Mouse (Mus musculus) kidney, postnatal 4 days (tissue): ENCODE data around the gene Hsf2bp.

Experiments
- DNase-seq, 2 experiments: peaks; one replicate each; pipeline ENCODE4 v3.0.0; 2021; ENCODE audit warnings: mixed read lengths in 2 of 2

Gene Hsf2bp

DNA sequence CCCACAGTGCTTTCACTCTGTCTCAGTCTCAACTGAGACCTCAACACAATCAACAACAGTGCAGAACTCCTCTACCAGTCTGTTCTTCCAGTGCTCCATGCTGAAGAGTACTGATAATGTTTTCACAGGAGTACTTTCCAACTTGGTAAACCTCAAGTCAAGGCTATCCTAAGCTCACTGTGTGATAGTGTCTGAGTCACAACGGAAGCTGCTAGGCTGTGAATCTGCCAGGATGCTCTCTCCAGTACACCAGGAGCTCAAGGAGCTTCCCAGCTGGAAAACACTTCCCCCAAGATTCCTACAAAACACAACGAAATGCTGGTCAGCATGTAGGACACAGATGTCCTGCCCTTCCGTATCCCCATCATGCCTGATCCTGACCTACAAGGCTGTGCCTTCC, 7.8 kb downstream of the Hsf2bp start:
- DNase-seq = no peak

DNA sequence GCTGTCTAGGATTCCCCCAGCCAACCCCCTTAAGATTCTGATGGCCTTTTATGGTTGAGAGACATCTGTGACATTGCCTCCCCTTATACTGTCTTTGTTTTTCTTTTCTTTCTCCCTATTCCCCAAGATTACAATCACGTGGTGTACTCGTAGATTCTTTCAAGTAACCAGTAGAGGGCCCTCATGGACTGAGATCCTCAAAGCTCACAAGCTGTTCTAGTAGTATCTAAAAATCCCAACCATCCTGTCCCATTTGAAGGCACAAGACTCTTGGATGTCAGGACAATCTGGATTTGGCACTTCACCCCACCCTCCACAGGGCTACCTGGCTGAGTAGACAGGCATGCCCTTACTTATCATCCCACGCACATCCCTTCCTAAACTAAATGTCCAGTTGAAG, 8.5 kb downstream of the Hsf2bp start:
- DNase-seq = no peak

DNA sequence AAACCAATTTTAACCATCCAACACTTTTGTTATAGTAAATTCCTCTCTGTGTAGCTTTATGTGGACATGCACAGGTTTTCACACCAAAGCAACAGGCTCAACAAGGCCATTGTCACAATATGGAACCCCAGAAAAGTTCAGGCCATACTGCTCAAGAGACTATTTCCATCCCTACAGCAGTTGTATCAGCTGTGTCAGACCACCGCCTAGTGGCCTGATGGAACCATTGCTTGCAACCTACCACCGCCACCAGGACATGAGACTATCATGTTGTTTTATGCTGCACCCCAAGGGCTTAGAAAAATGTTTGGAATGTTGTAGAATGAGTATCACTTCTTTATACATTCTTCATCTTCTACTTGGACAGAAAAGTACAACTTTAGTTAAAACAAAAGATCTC, 10.8 kb downstream of the Hsf2bp start:
- DNase-seq = peak; percentile 79 to 87

DNA sequence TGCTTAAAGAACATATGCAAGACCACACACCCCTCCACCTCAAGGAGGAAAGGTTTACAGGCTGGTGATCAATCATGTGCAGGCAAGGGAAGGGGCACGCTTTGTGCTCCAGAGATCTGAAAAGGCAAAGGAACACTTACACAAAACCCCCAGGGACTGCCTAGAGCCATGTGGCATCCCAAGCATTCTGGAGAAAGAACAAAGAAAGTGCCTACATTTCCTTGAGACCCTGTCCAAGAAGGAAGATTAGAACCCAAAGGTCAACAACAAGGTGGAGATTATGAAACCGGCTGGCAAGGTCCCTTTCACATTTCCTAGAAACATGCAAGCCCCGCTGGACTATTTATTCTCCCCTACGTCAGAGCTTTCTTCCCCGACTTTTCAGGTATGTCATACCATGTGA, 11.5 kb downstream of the Hsf2bp start:
- peak; percentile 11 to 45 for DNase-seq

DNA sequence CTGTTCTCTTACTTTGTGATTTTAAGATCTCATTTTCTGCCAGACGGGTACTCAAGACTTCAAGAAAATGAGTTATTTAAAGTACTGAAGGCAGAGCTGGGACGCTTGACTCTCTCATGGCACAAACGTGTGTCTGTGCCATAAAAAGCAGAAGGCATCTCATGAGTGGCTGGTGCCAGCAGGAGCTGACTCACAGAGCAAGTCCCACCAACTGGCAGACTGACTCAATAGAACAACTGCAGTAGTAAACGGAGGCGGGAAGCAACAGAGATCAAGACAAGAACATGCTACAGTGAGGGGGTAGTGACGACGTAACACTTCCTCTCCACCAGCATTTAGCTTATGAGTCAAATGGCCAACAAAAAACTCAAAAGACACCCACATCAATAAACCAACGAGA, 13.1 kb downstream of the Hsf2bp start:
- no peak for DNase-seq

DNA sequence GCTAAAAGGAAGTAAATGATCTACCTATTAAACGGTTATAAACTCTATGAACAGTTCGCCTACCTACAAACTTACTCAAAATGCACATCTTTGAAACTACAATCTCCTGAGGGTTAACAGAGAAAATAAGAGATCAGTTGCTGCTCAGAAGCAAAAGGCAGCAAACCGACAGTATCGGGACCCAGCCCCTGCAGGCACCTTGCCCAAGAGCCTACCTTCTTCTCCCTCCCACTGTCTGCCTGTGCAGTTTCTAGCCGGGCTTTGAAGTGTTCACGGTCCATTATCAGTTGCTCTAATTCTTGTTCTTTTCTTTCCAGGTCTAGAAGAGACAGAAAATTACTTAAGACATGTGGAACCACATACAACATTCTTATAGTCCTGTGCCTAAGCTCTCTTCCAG, 13.6 kb downstream of the Hsf2bp start:
- DNase-seq = peak in 1 of 2 experiments; percentile 28

DNA sequence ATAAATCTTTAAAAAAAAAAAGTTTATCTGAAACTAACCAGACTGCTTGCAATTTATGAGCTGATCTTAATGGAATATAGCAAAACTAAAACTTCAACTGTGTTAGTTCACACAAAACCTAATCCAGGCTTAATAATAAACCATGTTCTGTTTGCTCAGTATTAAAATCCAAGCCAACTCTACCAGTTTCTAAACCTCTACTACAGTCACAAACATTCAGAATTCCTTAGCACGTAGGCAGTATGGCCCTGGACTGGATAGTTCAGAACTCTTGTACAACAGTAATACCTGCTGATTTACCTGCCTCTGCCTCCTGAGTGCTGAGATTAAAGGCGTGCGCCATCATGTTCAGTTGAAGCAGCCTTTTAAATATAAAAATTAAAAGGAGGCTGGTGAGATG, 14.2 kb downstream of the Hsf2bp start:
- DNase-seq = no peak

DNA sequence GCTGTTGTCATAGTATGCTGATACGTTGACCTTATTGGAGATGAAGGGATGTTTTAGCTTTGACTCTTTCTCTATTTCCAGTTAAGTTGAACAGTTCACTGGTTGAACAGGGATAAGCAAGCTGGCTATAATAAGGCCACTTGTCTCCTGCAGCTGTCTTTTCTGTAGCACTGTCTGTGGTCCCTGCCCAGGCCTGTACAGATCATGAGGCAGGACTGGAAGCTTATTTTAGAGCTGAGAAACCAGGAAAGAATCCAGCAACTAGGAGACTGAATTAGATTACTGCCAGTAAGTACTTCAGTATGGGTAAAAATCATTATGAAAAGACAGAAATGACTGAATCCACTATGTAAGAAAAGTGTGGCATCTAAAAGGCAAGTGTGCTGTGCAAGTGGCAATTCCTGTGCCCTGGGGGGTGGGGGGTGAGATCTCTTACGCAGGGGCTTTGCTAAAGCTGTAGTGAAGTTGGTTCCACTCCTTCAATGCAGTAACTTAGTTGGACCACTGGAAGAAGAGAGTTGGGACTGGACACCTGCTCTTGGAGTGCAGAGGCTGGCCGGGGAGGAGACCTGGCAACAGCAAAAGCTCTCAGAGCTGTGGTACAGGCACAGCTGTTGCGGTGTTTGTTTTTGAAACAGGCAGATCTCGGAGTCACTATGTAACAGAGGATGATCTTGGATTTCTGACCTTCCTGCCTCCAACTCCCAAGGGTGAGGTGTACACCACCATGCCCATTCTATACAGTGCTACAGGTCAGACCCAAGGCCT, 17.8 kb downstream of the Hsf2bp start:
- DNase-seq = no peak

DNA sequence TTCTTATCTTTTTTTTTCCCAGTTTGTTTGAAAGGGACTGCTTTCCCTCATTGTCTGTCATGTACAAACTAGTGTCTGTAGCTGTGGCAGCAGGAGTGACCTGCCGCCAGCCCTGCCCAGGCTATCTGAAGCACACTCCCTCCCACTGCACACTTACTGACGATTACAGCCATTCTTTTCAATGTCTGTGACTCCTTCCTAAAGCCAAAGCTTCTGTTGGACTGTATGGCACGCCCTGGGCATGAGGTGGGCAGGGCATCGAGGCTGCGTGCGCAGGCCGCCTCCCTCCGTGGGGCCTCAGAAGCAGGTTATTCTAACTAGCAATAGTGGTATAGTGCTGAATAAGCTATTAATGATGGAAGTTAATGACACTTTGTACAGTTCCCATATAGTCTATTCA, 19.7 kb downstream of the Hsf2bp start:
- no peak for DNase-seq

DNA sequence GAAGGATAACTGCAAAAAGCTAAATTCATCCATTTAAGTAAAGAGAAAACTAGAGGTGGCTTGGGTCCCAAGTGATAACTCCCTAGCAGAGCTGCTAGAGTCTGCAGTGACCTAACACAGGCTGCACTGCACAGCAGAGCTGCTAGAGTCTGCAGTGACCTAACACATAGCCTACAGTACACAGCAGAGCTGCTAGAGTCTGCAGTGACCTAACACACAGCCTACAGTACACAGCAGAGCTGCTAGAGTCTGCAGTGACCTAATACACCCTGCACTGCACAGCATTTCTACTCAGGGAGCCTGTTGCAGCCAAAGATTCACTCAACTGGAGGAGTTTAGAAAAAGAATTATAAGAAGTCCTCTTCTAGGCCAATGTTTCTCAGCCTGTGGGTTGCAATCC, 22.5 kb downstream of the Hsf2bp start:
- DNase-seq = no peak

DNA sequence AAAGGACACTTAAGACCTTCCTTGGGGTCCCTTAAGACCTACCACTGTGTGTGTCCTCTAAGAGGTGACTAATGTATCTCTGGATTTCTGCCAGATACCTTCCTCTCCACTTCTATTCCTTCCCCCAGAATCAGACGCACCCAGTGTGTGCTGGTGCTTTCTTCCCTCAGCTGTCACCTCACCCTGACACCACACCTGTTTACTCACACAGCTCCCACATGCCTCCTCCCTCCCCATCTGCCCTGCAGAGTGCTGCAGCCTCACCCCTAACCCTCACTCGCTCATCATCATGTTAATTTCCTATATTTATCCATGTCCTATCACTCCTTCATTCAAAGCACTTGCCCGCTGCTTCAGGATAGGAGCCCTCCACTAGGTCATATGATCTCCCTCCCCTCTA, 23.9 kb downstream of the Hsf2bp start:
- no peak for DNase-seq

DNA sequence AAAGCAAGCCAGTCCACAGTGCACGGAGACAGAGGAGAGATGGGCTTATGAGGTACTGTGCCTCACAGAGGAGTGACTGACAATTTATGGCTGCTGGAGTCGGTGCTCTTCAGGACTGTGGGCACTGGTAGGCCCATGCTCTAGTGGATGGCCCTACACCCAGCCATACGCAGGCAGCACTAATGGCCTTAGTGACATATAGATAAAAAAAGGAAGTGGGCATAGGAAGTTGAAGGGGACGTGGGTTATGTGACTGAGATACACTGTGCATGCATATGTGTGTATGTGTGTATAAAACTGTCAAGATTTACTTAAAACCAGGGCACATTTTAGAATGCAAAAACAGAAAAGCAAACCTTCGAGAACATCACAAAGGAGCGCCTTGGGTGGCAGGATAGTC, 24.5 kb downstream of the Hsf2bp start:
- DNase-seq = no peak

DNA sequence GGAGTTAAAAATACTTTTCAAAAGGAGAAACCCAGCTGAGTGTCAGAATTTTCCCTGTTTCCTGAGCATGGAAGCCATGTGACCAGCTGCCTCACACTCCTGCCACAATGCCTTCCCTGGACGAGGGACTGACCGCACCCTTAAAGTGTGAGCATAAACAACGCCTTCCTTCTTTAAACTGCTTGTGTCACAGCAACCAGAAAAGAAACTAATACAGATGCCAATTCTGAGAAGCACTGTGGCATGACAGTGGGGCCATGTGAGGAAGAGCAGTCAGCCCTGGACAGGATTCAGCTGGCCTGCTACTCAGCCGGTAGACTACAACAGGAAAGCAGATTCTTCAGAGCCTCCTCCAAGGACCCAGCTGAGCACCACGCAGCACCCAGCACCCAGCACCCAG, 29.3 kb downstream of the Hsf2bp start:
- peak in 1 of 2 experiments; percentile 12 for DNase-seq

DNA sequence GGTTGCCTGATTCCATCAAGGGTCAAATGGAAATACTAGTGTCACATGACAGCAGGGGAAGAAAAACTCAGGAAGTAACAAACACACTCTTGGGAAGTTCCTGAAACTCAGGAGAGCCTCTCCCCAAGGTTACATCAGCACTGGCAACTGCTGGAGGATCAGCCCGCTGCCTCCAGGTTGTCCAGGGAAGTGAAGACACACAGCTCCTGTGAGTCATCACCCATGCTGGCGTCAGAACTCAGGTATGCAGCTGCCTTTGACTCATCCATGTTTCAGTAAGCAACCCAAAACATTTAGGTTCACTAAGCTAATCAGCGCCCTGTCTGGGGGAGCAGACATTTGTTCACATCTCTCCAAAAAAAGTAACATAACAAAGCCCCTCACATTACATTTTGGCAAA, 32.9 kb downstream of the Hsf2bp start:
- DNase-seq = no peak

DNA sequence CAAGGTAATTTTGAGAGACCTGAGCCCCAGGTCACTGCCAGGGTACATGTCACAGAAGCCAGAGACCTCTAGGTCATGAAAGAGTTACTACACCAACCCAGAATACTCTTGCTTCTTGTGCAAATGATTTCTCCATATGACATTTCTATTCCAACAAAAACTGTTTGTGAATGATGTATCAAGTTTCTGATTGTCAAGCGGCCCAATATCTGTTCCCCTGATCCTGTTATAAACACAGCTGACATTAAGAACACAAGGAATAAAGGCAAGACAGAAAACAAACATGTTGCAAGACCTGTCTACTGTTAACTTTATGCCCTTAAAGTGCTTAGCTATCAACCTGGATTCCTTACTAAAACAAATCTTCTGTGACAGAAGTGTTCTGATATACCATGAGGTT, 37.8 kb downstream of the Hsf2bp start:
- no peak for DNase-seq

DNA sequence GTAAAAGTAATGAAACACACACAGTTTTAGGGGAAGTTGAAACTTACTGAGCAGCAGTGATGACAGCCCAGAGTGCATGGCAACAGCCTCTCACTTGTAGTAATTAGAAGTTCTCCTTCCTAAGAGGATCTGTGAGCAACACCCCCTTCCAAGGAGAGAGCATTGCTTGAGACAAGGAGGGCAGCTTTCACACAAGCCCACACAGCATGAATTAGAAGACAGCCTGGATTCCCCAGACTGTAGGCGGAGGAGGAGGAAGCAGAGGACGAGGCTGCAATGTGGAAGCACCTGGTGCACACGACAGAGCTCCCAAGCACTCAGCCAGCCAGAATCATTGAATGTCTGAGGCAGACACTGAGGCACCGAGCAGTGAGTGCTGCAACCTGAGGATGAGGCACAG, 39.8 kb downstream of the Hsf2bp start:
- DNase-seq = no peak

DNA sequence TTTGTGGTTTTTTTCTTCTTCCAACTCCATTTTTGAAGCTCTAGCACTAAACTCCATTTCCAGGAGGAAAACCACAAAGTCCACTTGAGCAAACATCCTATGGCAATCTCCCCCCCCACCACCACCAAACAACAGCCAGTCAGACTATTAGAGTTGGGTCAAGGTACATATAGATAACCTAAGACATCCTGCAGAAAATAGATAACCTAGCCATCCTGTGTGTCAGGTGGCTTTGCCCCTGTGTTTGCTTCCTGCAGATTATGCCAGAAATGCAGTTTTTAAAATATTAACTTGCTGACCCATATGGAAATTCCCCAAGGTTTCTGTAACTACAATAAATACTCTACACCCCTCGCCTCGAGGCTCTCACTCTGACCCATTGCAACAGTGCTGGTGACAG, 40.4 kb downstream of the Hsf2bp start:
- DNase-seq = no peak

DNA sequence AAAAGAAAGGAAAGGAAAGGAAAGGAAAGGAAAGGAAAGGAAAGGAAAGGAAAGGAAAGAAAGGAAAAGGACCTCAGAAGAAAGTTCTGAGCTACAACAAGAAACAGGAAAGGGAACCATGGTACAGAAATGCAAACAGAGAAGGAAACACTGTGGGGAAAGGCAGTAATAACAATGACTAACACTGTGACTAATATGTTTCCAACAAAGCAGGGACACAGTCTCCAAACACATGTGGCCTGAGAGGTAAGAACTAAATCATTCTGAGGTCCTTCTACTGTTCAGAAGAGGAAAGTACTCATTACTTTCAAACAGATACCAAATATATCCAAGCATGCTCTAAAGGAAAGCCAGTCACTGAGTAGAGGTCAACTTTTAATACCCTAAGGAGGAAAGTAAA, 42.0 kb downstream of the Hsf2bp start:
- no peak for DNase-seq

DNA sequence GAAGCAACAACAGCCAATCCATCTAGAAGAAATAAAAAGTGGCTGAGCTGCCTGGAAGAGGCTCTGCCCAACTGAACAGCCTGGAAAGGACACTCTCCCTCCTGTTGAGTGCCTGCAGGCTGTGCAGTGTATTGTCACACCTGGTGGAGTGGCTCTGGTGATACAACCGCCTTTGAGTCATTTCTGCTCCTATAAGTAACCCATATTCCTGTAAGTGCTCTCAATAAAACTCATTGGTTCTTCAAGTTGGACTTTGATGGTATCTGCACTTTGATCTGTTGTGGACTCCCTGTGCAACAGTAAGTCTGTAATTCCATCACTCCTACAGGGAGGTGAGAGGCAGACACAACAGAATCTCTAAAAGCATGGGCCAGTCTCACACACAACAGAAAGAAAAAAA, 42.8 kb downstream of the Hsf2bp start:
- no peak for DNase-seq

DNA sequence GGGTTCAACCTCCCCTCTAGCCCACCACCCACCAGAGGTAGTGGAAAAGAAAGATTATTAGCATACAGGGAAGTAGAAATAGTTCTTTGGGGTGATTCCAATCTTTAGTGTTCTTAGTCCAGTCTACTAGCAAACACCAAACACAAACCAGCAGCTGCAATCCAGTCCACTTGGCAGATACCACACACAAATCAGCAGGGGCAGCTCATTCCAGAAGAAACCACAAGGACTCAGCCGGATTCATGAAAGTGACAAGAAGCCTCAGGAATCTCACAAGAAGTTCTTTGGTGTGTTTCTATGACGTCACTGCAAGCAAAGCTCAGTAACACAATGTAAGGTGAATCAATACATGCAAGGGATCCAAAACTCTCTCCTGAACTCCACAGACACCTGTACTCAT, 44.1 kb downstream of the Hsf2bp start:
- DNase-seq = no peak

DNA sequence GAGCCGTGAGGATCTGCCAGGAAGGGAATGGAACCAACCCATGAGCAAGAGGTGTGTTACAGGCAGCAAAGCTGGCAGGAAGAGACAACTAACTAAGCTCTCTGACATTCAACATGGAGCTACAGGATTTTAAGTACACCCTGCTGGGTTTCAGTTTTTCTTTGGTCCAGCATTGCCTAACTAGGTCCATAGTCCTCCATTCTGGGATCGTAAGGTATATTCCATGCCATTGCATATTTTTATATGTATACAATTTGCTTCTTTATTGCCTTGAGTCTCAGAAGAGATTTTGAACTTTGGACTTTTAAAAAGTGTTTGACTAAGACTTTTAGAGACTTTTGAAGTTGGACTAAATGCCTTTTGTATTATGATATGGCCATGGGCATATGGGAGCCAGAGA, 47.1 kb downstream of the Hsf2bp start:
- no peak for DNase-seq

DNA sequence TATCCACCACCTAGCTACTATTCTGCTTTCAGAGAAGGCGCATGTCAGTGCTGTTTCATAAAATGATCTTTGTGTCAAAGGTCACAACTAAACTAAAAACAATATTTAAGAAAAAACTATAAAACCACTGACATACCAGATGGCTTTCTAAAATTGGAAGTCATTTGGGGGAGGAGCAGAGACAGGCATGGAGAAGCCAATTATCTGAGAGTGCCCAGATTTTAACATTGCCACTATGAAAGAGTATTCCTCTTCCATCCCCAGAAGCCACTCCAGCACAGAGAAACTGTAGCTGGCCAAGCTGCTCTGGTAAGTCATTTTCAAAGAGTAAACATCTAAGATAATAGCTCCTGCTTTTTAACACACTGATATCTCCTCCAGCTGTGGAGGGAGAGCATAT, 49.2 kb downstream of the Hsf2bp start:
- no peak for DNase-seq

DNA sequence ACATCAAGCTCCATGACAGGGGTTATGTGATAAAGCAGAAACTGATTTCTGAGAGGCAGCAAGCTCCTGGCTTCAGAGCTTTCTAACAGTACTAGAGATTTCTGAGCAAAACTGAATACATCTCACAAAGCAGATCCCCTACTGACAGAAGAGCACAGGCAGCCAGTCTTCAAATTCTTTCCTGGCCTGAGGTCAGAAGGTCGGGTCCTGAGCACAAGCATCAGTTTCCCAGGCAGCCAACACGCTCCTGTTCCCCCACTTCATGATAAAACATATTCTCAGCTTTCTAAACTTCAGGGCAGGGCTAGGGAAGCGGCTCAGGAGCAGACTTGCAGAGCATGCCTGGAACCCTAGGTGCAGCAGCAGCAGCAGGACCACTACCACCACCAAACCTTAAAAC, 52.7 kb downstream of the Hsf2bp start:
- no peak for DNase-seq

DNA sequence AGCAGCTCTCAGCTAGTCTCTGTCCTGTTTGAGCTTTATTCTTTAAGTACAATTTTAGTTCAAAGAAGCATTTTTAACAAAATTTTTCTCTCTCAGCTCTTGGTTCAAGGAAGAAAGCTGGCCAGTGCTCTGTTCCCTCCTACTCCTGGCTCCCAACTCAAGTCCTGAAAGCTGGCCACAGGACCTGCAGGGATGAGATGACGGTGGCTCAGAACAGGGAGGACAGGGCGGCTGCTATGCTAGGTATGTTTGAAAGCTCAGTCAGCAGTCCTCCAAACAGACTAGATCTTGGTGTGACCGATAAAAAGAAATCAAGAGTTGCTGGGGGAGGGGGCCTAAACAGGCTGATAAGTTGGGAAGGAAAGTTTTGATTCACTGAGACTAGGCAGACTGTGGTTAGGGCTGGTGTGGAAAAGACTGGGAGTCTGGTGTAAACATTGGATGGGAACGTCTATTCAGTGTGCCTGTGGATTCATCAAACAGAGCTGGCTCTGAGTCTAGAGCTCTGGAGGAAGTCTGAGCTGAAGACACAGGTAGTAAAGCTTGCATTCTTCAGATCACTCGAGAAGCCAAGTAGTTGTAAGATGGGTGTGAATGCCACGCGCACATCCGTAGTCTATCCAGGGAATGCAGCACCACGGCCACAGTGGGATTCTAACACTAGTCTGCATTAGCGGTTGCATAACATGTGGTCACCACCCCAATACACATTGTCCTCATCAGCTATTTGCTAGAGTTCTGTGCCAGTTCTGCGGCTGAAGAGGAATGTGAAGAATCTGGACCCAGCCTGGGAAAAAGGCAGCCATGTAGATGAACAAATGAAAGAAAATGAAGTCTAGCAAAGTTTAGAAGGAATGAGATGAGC, 53.6 kb downstream of the Hsf2bp start:
- peak; percentile 12 to 42 for DNase-seq
